Mouse (Mus musculus) embryonic fibroblast, embryonic 13.5 days (primary cell): Measurements from ENCODE around the gene Ncor2.

Experiments
- CTCF ChIP-seq: IDR thresholded peaks from 2 replicates; pipeline ENCODE4 v1.5.1; 2011; ENCODE audit warnings: mild to moderate bottlenecking, control low read depth, low read length, moderate library complexity, borderline replicate concordance; ENCODE audit not compliant: insufficient read depth
- POLR2A ChIP-seq: IDR thresholded peaks from 2 replicates; pipeline ENCODE4 v1.6.1; 2011; ENCODE audit warnings: low read depth, mild to moderate bottlenecking, control low read depth, low read length, moderate library complexity

DNA sequence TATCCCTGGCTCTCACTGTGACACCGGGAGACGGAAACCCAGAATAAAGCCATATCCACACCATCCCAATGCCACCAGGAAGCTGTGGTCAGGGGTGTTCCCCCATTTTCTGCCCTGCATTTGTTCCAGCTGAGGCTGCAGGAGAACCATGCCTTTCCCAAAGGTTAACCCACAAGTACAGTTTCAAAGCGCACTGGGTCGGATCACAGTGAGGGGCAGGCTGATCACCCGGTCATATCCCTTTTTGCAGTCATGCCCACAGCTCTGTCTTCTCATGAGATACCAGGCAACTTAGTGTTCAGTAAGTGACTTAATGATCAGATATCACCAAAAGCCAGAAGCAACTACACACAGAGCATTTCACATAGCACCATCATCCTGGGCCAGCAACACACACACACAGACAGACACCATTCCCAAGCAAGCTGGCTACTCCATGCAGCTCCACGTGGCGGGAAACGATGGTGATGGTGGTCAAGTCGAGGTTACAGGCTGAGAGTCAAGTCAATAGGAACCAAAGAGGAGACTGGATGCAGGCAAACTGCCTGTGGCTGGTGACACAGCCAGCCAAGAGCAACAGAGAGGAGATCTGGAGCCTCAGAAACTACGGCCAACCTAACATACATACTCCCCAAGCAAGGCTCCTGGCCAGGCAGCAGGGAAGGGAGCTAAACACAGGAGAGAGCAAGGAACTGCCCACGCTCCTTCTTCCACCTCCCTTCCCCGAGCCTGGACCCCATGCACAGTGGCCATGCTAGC lies 35.7 kb downstream of the Ncor2 start:
- TF ChIP-seq CTCF (no peak), POLR2A (no peak)
